Mouse (Mus musculus) CD4-positive naive resting alpha-beta T cell, adult 76 days (primary cell): ENCODE data around the gene 4921504E06Rik. TPM values are rescaled to one million over a fixed set of nuclear protein-coding genes. Genes with fewer than 3 reads are reported as not detected.

Source experiments
- total RNA-seq: library from RNA; stranded (reverse); gene quantifications from one replicate; pipeline ENCODE4 v1.2.4, GENCODE M21; 2023

Gene 4921504E06Rik
- total RNA-seq: not detected

GRCm38 (mm10) chr2:19553821-19554592 is at the start of gene 4921504E06Rik:
4921504E06Rik (minus strand) TSS chr2:19553914.

GRCm38 (mm10) chr2:19444931-19445831 is 108.5 kb downstream of the 4921504E06Rik start, which contains the start of gene Ptf1a:
Ptf1a (plus strand) TSS chr2:19445663.

Other genes starting within 250 kb of the 4921504E06Rik start
- 5.2 TPM for gene Msrb2, start 182.5 kb downstream of the 4921504E06Rik start, total RNA-seq
- not detected for gene Ptf1a, start 108.3 kb downstream of the 4921504E06Rik start, total RNA-seq
- 114 TPM for gene Otud1, start 103.8 kb upstream of the 4921504E06Rik start, total RNA-seq